Mouse (Mus musculus) lung, embryonic 16.5 days (tissue): ENCODE measurements at regions not wholly inside any gene's neighbourhood (a gene's known extent, or its start where the extent isn't known, plus 50 kb on each side); places are given as distances from the start of the nearest gene placed in this dataset.

Source experiments
- ATAC-seq: fragments of 200-750 bp; cut with Nextera tagmentation; 2 replicates; pipeline ENCODE4 v1.8.0; 2017; ENCODE audit warnings: low read depth, mild to moderate bottlenecking, moderate library complexity
- H3K27ac ChIP-seq: fragments of 300-500 bp; sonication (generic); 2 replicates; pipeline ENCODE4 v1.5.1; 2014; ENCODE audit warnings: mild to moderate bottlenecking, control low read depth, low read length
- H3K27me3 ChIP-seq: fragments of 300-500 bp; sonication (generic); 2 replicates; pipeline ENCODE4 v1.6.1; 2014; ENCODE audit warnings: low read depth, low read length, mixed read lengths; ENCODE audit not compliant: control insufficient read depth, insufficient read depth
- H3K36me3 ChIP-seq: fragments of 300-500 bp; sonication (generic); 2 replicates; pipeline ENCODE4 v1.6.1; 2014; ENCODE audit warnings: low read length; ENCODE audit not compliant: control insufficient read depth, insufficient read depth
- H3K4me1 ChIP-seq: fragments of 300-500 bp; sonication (generic); replicated peaks from 2 replicates; pipeline ENCODE4 v1.6.1; 2014; ENCODE audit warnings: low read length, mixed read lengths; ENCODE audit not compliant: control insufficient read depth, insufficient read depth
- H3K4me2 ChIP-seq: fragments of 300-500 bp; sonication (generic); 2 replicates; pipeline ENCODE4 v1.6.1; 2014; ENCODE audit warnings: low read depth, low read length, control low read depth
- H3K4me3 ChIP-seq: fragments of 300-500 bp; sonication (generic); 2 replicates; pipeline ENCODE4 v1.5.1; 2014; ENCODE audit warnings: mild to moderate bottlenecking, low read length, control low read depth
- H3K9ac ChIP-seq: fragments of 300-500 bp; sonication (generic); 2 replicates; pipeline ENCODE4 v1.6.1; 2014; ENCODE audit warnings: low read length, control low read depth
- H3K9me3 ChIP-seq: fragments of 300-500 bp; sonication (generic); 2 replicates; pipeline ENCODE4 v1.6.1; 2016; ENCODE audit warnings: low read length; ENCODE audit not compliant: control insufficient read depth
- WGBS: fragments of 180-500 bp; shearing (Covaris S2); extraction: QIAGEN DNeasy Blood & Tissue Kit; methylation state at CpG from one replicate; pipeline ENCODE4 v1.1.7; 2014; 5-methylcytosine and 5-hydroxymethylcytosine counted together

GRCm38 (mm10) chr13:31328756-31329155 is 227.2 kb upstream of the Foxq1 start:
- Histone ChIP-seq H3K9me3 (no peaks in the 10 kb centered on the region), H3K4me2 (no peak overlapping the region), H3K4me3 (no peak overlapping the region), H3K36me3 (no peaks in the 10 kb centered on the region), H3K27ac (no peak overlapping the region), H3K9ac (no peak overlapping the region), H3K27me3 (no peaks in the 10 kb centered on the region; the same call in 1 of the 2 replicates), H3K4me1 (peaks cover 14% of the 10 kb centered on the region)
- 66% methylated on average over 8 of the region's 8 CpGs for WGBS
- no peak for ATAC-seq

GRCm38 (mm10) chr13:31330731-31331130 is 225.2 kb upstream of the Foxq1 start:
- H3K9me3 ChIP-seq: no peaks in the 10 kb centered on the region
- no peaks in the 10 kb centered on the region for H3K36me3 ChIP-seq
- no peak overlapping the region for H3K9ac ChIP-seq
- H3K27me3 ChIP-seq: no peaks in the 10 kb centered on the region; the same call in 1 of the 2 replicates
- H3K27ac ChIP-seq: no peak overlapping the region
- H3K4me1 ChIP-seq: peaks cover 14% of the 10 kb centered on the region
- H3K4me2 ChIP-seq: no peak overlapping the region
- no peak overlapping the region for H3K4me3 ChIP-seq
- ATAC-seq: no peak
- 79% methylated on average over 5 of the region's 5 CpGs for WGBS

GRCm38 (mm10) chr13:31334981-31335380 is 221.0 kb upstream of the Foxq1 start:
- no peak for ATAC-seq
- Histone ChIP-seq H3K27me3 (no peaks in the 10 kb centered on the region; the same call in 1 of the 2 replicates), H3K4me1 (0 out of 2 replicates have a peak, but pooled peaks cover 2% of the 10 kb centered on the region), H3K27ac (no peak overlapping the region), H3K9ac (no peak overlapping the region), H3K4me2 (no peak overlapping the region), H3K4me3 (no peak overlapping the region), H3K9me3 (no peaks in the 10 kb centered on the region), H3K36me3 (no peaks in the 10 kb centered on the region)
- 77% methylated on average over 3 of the region's 3 CpGs for WGBS

GRCm38 (mm10) chr13:31337631-31338030 is 218.3 kb upstream of the Foxq1 start:
- Histone ChIP-seq H3K27ac (no peak overlapping the region), H3K9me3 (no peaks in the 10 kb centered on the region), H3K27me3 (no peaks in the 10 kb centered on the region; the same call in 1 of the 2 replicates), H3K36me3 (no peaks in the 10 kb centered on the region), H3K4me2 (no peak overlapping the region), H3K4me3 (no peak overlapping the region), H3K4me1 (0 out of 2 replicates have a peak, but pooled peaks cover 2% of the 10 kb centered on the region), H3K9ac (no peak overlapping the region)
- ATAC-seq: no peak
- WGBS: 35% methylated on average over 6 of the region's 6 CpGs

GRCm38 (mm10) chr13:31339386-31339785 is 216.5 kb upstream of the Foxq1 start:
- H3K27ac ChIP-seq: no peak overlapping the region
- no peaks in the 10 kb centered on the region for H3K9me3 ChIP-seq
- no peak for ATAC-seq
- 80% methylated on average over 7 of the region's 7 CpGs for WGBS
- H3K4me3 ChIP-seq: no peak overlapping the region
- H3K27me3 ChIP-seq: no peaks in the 10 kb centered on the region
- no peak overlapping the region for H3K4me2 ChIP-seq
- H3K9ac ChIP-seq: no peak overlapping the region
- H3K36me3 ChIP-seq: no peaks in the 10 kb centered on the region
- 0 out of 2 replicates have a peak, but pooled peaks cover 2% of the 10 kb centered on the region for H3K4me1 ChIP-seq

- no peaks in the 10 kb centered on the region for H3K36me3 ChIP-seq
- no peak overlapping the region for H3K4me3 ChIP-seq
- ATAC-seq: 0 out of 2 replicates have a peak, but pooled peaks have one; percentile 18
- H3K4me1 ChIP-seq: 0 out of 2 replicates have a peak, but pooled peaks cover 2% of the 10 kb centered on the region
- H3K9ac ChIP-seq: no peak overlapping the region
- H3K4me2 ChIP-seq: no peak overlapping the region
- H3K27ac ChIP-seq: no peak overlapping the region
- WGBS: 80% methylated on average over 2 of the region's 2 CpGs
- no peaks in the 10 kb centered on the region for H3K27me3 ChIP-seq
- H3K9me3 ChIP-seq: no peaks in the 10 kb centered on the region
Measured at GRCm38 (mm10) chr13:31339901-31340300, 216.0 kb upstream of the Foxq1 start.

- WGBS: 61% methylated on average over 7 of the region's 7 CpGs
- Histone ChIP-seq H3K9me3 (no peaks in the 10 kb centered on the region), H3K4me3 (no peak overlapping the region)
Measured at GRCm38 (mm10) chr13:31340363-31340948, 215.5 kb upstream of the Foxq1 start.

GRCm38 (mm10) chr13:31341282-31342100 is 214.4 kb upstream of the Foxq1 start:
- no peak overlapping the region for H3K27ac ChIP-seq
- no peaks in the 10 kb centered on the region for H3K4me1 ChIP-seq
- no peaks in the 10 kb centered on the region for H3K27me3 ChIP-seq
- H3K4me3 ChIP-seq: no peak overlapping the region
- ATAC-seq: no peak
- H3K4me2 ChIP-seq: no peak overlapping the region
- H3K9ac ChIP-seq: no peak overlapping the region
- 66% methylated on average over 15 of the region's 15 CpGs for WGBS
- H3K9me3 ChIP-seq: no peaks in the 10 kb centered on the region
- no peaks in the 10 kb centered on the region for H3K36me3 ChIP-seq

More at GRCm38 (mm10) chr13:31340363-31340948, 215.5 kb upstream of the Foxq1 start:
- Histone ChIP-seq H3K4me1 (no peaks in the 10 kb centered on the region), H3K27ac (no peak overlapping the region), H3K36me3 (no peaks in the 10 kb centered on the region), H3K27me3 (no peaks in the 10 kb centered on the region), H3K4me2 (no peak overlapping the region), H3K9ac (no peak overlapping the region)
- ATAC-seq: no peak

GRCm38 (mm10) chr13:31346205-31346604 is 209.7 kb upstream of the Foxq1 start:
- Histone ChIP-seq H3K9me3 (no peaks in the 10 kb centered on the region), H3K27ac (no peak overlapping the region), H3K9ac (no peak overlapping the region), H3K4me3 (no peak overlapping the region), H3K4me2 (no peak overlapping the region), H3K4me1 (no peaks in the 10 kb centered on the region), H3K27me3 (no peaks in the 10 kb centered on the region), H3K36me3 (no peaks in the 10 kb centered on the region)
- no peak for ATAC-seq
- 32% methylated on average over 1 of the region's 1 CpGs for WGBS
